23 mouse cellular contexts compared by ENCODE assay signal in genomic region chr5:117554505-117554904, GRCm38 (mm10).
"Had no signal": no experiment of that assay in that cellular context is flagged by ENCODE, and none has a peak within 500 bp of the region (broad histone marks: within the 10 kb centered on the region; RNA-seq: fewer than 3 reads in every experiment).

No protein-coding gene starts in this region.

- H3K4me2 ChIP-seq: heart, embryonic 11.5 days; heart, embryonic 13.5 days; heart, embryonic 15.5 days; hindbrain, embryonic 13.5 days; hindbrain, embryonic 15.5 days; limb, embryonic 12.5 days; liver, embryonic 11.5 days had no signal

- H3K36me3 ChIP-seq: heart, embryonic 13.5 days; heart, embryonic 15.5 days; hindbrain, embryonic 15.5 days; limb, embryonic 10.5 days; limb, embryonic 12.5 days had no signal

- DNase-seq: gastrocnemius, postnatal 14 days; gastrocnemius, postnatal 36 days; heart, adult 11 months; heart, adult 2 months; heart, postnatal 14 days; heart, postnatal 36 days; kidney, adult 11 months; kidney, adult 2 months; kidney, postnatal 10 days; kidney, postnatal 25 days; layer of hippocampus, adult 9-11 months; liver had no signal

- ATAC-seq: hindbrain, postnatal 0 days; intestine, embryonic 16.5 days had no signal

- H3K27ac ChIP-seq: heart, adult 2 months; heart, embryonic 13.5 days; heart, embryonic 15.5 days; hindbrain, embryonic 13.5 days; hindbrain, embryonic 15.5 days; hindbrain, postnatal 0 days; left cerebral cortex, adult 2 months; limb, embryonic 10.5 days; limb, embryonic 12.5 days had no signal

- H3K27me3 ChIP-seq: heart, embryonic 13.5 days; heart, embryonic 15.5 days; hindbrain, embryonic 13.5 days; hindbrain, embryonic 15.5 days; limb, embryonic 12.5 days had no signal

- H3K4me3 ChIP-seq: heart, adult 2 months; heart, embryonic 13.5 days; heart, embryonic 15.5 days; hindbrain, embryonic 13.5 days; hindbrain, embryonic 15.5 days; left cerebral cortex, adult 2 months; limb, embryonic 10.5 days; limb, embryonic 12.5 days had no signal

- H3K4me1 ChIP-seq: limb, embryonic 12.5 days had no signal

- H3K9ac ChIP-seq: heart, embryonic 13.5 days; heart, embryonic 15.5 days; hindbrain, embryonic 13.5 days; hindbrain, embryonic 15.5 days; limb, embryonic 12.5 days had no signal

- H3K9me3 ChIP-seq: heart, embryonic 15.5 days; hindbrain, embryonic 13.5 days; hindbrain, embryonic 15.5 days had no signal
